Mouse (Mus musculus) forebrain, embryonic 11.5 days (tissue): ENCODE measurements around the gene Top2b. TPM values are rescaled to one million over a fixed set of nuclear protein-coding genes. Genes with fewer than 3 reads are reported as not detected.

ENCODE experiments used
- ATAC-seq: fragments of 200-750 bp; cut with Nextera tagmentation; replicated peaks from 2 replicates; pipeline ENCODE4 v1.8.0; 2017; ENCODE audit warnings: moderate TSS enrichment; ENCODE audit not compliant: low FRiP score
- DNase-seq: peaks from one replicate; pipeline ENCODE4 v3.0.0-alpha.2; 2017; ENCODE audit warnings: low spot score
- H3K27ac ChIP-seq: fragments of 300-500 bp; sonication (generic); 2 replicates; pipeline ENCODE4 v1.5.1; 2014; ENCODE audit warnings: low read depth, low read length
- H3K27me3 ChIP-seq: fragments of 300-500 bp; sonication (generic); 2 replicates; pipeline ENCODE4 v1.6.1; 2014; ENCODE audit warnings: mild to moderate bottlenecking, low read length, mixed read lengths; ENCODE audit not compliant: control insufficient read depth, insufficient read depth
- H3K36me3 ChIP-seq: fragments of 300-500 bp; sonication (generic); 2 replicates; pipeline ENCODE4 v1.6.1; 2014; ENCODE audit warnings: mild to moderate bottlenecking, low read length, moderate library complexity, mixed read lengths; ENCODE audit not compliant: control insufficient read depth, insufficient read depth
- H3K4me1 ChIP-seq: fragments of 300-500 bp; sonication (generic); replicated peaks from 2 replicates; pipeline ENCODE4 v1.6.1; 2014; ENCODE audit warnings: low read length, mixed read lengths; ENCODE audit not compliant: control insufficient read depth, insufficient read depth
- H3K4me2 ChIP-seq: fragments of 300-500 bp; sonication (generic); 2 replicates; pipeline ENCODE4 v1.6.1; 2014; ENCODE audit warnings: low read depth, mild to moderate bottlenecking, low read length, moderate library complexity, mixed read lengths; ENCODE audit not compliant: severe bottlenecking
- H3K4me3 ChIP-seq: fragments of 300-500 bp; sonication (generic); 2 replicates; pipeline ENCODE4 v1.5.1; 2014; ENCODE audit warnings: low read depth, low read length
- H3K9ac ChIP-seq: fragments of 300-500 bp; sonication (generic); 2 replicates; pipeline ENCODE4 v1.6.1; 2014; ENCODE audit warnings: low read length
- H3K9me3 ChIP-seq: fragments of 300-500 bp; sonication (generic); 2 replicates; pipeline ENCODE4 v1.6.1; 2016; ENCODE audit warnings: low read length, mixed read lengths; ENCODE audit not compliant: control insufficient read depth
- WGBS: fragments of 180-500 bp; shearing (Covaris S2); extraction: QIAGEN DNeasy Blood & Tissue Kit; methylation state at CpG from one replicate; pipeline ENCODE4 v1.1.7; 2014; 5-methylcytosine and 5-hydroxymethylcytosine counted together
- polyA plus RNA-seq: library from polyadenylated mRNA; unstranded; fragments of >200 nt; fragmentation: Nextera tagmentation; extraction: Ambion mirVana; gene quantifications from 2 replicates; pipeline ENCODE4 v1.2.1, GENCODE M21; 2014

Gene Top2b
- polyA plus RNA-seq, 1 experiment from 2014 or later, result 174 TPM

- ATAC-seq, result peak; percentile 47
- 52% methylated on average over 3 of the region's 3 CpGs for WGBS
These were observed 69.6 kb downstream of the Top2b start for GRCm38 (mm10) chr14:16434396-16435171.

GRCm38 (mm10) chr14:16437386-16437785, 72.4 kb downstream of the Top2b start:
- H3K27ac ChIP-seq, result no peak overlapping the region
- no peak overlapping the region for H3K4me3 ChIP-seq
- H3K4me2 ChIP-seq, result no peak overlapping the region
- DNase-seq (no peak), ATAC-seq (no peak)
- H3K9me3 ChIP-seq, result no peaks in the 10 kb centered on the region
- H3K27me3 ChIP-seq, result no peaks in the 10 kb centered on the region
- no peaks in the 10 kb centered on the region for H3K4me1 ChIP-seq
- no peak overlapping the region for H3K9ac ChIP-seq
- 91% methylated on average over 4 of the region's 4 CpGs for WGBS
- H3K36me3 ChIP-seq, result no peaks in the 10 kb centered on the region

More at GRCm38 (mm10) chr14:16434396-16435171, 69.6 kb downstream of the Top2b start:
- peak; percentile 69 for DNase-seq
- Histone ChIP-seq H3K27me3 (no peaks in the 10 kb centered on the region), H3K9me3 (no peaks in the 10 kb centered on the region), H3K4me2 (no peak overlapping the region), H3K4me3 (no peak overlapping the region), H3K9ac (no peak overlapping the region), H3K4me1 (no peaks in the 10 kb centered on the region), H3K27ac (no peak overlapping the region), H3K36me3 (peaks cover 3% of the 10 kb centered on the region; the same call in 1 of the 2 replicates)

- ATAC-seq (no peak), DNase-seq (no peak)
- H3K4me3 ChIP-seq, result no peak overlapping the region
- H3K27me3 ChIP-seq, result no peaks in the 10 kb centered on the region
- 80% methylated on average over 6 of the region's 6 CpGs for WGBS
- H3K9ac ChIP-seq, result no peak overlapping the region
- H3K36me3 ChIP-seq, result no peaks in the 10 kb centered on the region
- no peaks in the 10 kb centered on the region for H3K9me3 ChIP-seq
- H3K4me1 ChIP-seq, result no peaks in the 10 kb centered on the region
- H3K4me2 ChIP-seq, result no peak overlapping the region
- no peak overlapping the region for H3K27ac ChIP-seq
These were observed 74.6 kb downstream of the Top2b start for GRCm38 (mm10) chr14:16439385-16440126.

GRCm38 (mm10) chr14:16444859-16445258, 79.9 kb downstream of the Top2b start:
- no peaks in the 10 kb centered on the region for H3K27me3 ChIP-seq
- ATAC-seq, result no peak
- no peaks in the 10 kb centered on the region for H3K4me1 ChIP-seq
- DNase-seq, result no peak
- H3K4me2 ChIP-seq, result no peak overlapping the region
- H3K27ac ChIP-seq, result no peak overlapping the region
- no peaks in the 10 kb centered on the region for H3K9me3 ChIP-seq
- no peak overlapping the region for H3K4me3 ChIP-seq
- WGBS, result 76% methylated on average over 4 of the region's 4 CpGs
- H3K9ac ChIP-seq, result no peak overlapping the region
- no peaks in the 10 kb centered on the region for H3K36me3 ChIP-seq

GRCm38 (mm10) chr14:16447587-16447986, 82.6 kb downstream of the Top2b start:
- WGBS, result 40% methylated on average over 3 of the region's 3 CpGs
- no peaks in the 10 kb centered on the region for H3K27me3 ChIP-seq
- no peaks in the 10 kb centered on the region for H3K9me3 ChIP-seq
- H3K9ac ChIP-seq, result no peak overlapping the region
- no peaks in the 10 kb centered on the region for H3K36me3 ChIP-seq
- ATAC-seq (peak; percentile 78), DNase-seq (peak; percentile 61)
- no peaks in the 10 kb centered on the region for H3K4me1 ChIP-seq
- no peak overlapping the region for H3K4me2 ChIP-seq
- no peak overlapping the region for H3K4me3 ChIP-seq
- no peak overlapping the region for H3K27ac ChIP-seq

- 54% methylated on average over 4 of the region's 4 CpGs for WGBS
- no peak overlapping the region for H3K4me2 ChIP-seq
- no peak overlapping the region for H3K4me3 ChIP-seq
- H3K9ac ChIP-seq, result no peak overlapping the region
- no peaks in the 10 kb centered on the region for H3K4me1 ChIP-seq
- no peaks in the 10 kb centered on the region for H3K9me3 ChIP-seq
- DNase-seq (peak; percentile 73), ATAC-seq (peak; percentile 73)
- H3K27me3 ChIP-seq, result no peaks in the 10 kb centered on the region
- H3K36me3 ChIP-seq, result no peaks in the 10 kb centered on the region
- H3K27ac ChIP-seq, result no peak overlapping the region
These were observed 83.4 kb downstream of the Top2b start for GRCm38 (mm10) chr14:16448269-16448987.

- no peaks in the 10 kb centered on the region for H3K9me3 ChIP-seq
- no peaks in the 10 kb centered on the region for H3K36me3 ChIP-seq
- no peak overlapping the region for H3K27ac ChIP-seq
- no peak overlapping the region for H3K4me3 ChIP-seq
- H3K4me2 ChIP-seq, result no peak overlapping the region
- WGBS, result 91% methylated on average over 1 of the region's 1 CpGs
- ATAC-seq (no peak), DNase-seq (no peak)
- H3K27me3 ChIP-seq, result no peaks in the 10 kb centered on the region
- no peak overlapping the region for H3K9ac ChIP-seq
- no peaks in the 10 kb centered on the region for H3K4me1 ChIP-seq
These were observed 113.8 kb downstream of the Top2b start for GRCm38 (mm10) chr14:16478606-16479323.

GRCm38 (mm10) chr14:16479521-16479920, 114.5 kb downstream of the Top2b start:
- Histone ChIP-seq H3K27ac (no peak overlapping the region), H3K27me3 (no peaks in the 10 kb centered on the region), H3K36me3 (no peaks in the 10 kb centered on the region), H3K9me3 (no peaks in the 10 kb centered on the region), H3K4me3 (no peak overlapping the region), H3K4me2 (no peak overlapping the region), H3K9ac (no peak overlapping the region), H3K4me1 (no peaks in the 10 kb centered on the region)
- DNase-seq, result no peak
- WGBS, result 84% methylated on average over 2 of the region's 2 CpGs
- no peak for ATAC-seq
